Mouse (Mus musculus) MN1 (cell line): Measurements from ENCODE around the gene Unc45b.

Experiments
- DNase-seq: peaks from one replicate; pipeline ENCODE4 v3.0.0-alpha.2; 2016; ENCODE audit warnings: low spot score

Unc45b gene

DNA sequence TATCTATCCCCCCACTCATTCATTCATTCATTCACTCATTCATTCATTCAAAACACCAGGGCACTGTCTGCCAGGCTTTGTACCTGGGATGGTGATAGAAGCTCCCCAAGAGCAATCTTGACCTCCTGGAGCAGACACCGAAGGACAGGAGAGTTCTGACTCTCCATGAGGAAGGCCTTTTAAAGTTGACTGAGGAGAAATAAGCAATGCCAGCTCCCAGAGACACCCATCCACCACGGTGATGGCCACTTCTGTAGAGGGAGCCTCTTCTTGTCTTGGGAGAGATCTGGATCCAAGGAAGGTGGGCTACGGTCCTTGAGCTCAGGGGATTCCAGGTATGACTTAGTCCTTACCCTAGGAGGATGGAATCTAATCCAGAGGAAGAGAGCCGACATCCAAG lies at the start of gene Unc45b:
Unc45b (plus strand) TSS at position 301 of the 400 bp plus-strand sequence.
- DNase-seq, result no peak

DNA sequence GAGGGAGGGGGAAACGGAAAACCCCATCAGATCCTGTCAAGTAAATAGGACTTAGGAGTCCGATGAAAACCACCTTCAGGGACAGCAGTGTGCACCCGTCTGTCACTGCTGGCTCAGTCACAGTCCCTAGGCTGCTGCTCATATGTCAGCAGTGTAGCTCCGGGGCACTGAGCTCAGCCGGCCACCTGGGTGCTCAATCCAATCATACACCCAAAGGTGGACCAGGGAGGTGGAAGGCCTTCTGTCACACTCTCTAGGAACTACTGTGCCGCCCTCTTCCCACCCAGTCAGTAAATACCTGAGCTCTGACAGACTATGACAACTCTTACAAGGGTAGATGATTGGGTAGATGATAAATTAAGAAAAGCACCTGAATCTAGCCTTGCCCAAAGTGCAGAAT lies 49.6 kb upstream of the Unc45b start:
- DNase-seq, result no peak

- no peak for DNase-seq
Observed at GRCm38 (mm10) chr11:82861558-82861957, 48.8 kb upstream of the Unc45b start.

DNA sequence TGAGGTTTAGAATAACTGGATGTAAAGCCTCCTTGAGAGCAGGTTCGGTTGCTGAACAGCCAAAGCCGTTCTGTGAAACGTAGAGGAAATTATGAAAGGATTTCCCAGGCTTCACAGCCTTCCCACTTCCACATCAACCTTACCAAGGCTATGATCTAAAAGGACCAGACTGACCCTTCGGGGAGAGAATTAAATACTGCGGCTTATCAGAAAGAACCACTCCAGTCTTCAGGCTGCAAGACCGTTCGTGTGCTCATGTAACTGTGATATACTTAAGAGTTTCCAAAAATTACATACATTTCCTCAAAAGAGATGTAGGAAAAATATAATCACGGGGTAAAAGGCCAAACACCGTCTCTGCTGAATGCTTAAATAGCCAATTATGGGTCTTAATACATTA lies 47.7 kb upstream of the Unc45b start:
- DNase-seq, result no peak

DNA sequence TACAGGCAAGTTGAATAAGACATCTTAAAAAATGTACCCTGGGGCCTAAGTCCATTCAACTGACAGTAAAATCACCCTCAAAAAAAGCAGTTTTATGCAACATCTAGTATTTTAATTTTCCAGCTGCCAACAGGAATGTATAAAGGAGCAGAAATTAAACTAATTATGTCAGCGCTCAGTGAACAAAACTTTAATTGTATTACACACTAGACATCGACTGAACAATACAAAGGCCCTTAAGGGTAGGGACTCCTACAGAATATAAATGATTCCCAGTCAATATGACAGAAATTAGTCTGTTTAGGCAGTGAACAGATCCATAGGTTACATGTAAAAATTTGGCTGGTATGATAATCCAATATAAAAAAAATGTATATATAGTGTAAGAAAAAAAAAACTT lies 47.3 kb upstream of the Unc45b start:
- no peak for DNase-seq

DNA sequence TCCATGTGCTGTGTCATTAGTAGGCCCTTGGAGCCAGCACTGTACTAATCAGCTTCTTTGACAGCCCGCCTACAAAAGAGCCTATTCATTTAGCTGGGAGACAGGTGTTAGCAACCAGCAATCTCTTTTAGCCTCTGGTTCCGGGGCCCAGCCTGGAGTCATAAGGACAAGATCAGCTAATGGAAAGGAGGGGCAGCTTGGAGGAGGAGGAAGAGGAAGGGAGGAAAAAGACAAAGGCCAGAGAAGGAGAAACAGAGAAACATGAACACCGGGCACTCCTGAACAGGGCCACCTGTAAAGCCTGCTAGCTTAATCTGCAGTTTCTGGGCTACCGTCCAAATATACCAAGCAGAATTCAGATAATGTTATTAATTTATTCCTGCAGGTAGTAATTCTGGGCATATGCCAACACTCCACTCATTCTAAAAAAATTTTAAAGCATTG lies 46.8 kb upstream of the Unc45b start:
- DNase-seq, result peak; percentile 18

DNA sequence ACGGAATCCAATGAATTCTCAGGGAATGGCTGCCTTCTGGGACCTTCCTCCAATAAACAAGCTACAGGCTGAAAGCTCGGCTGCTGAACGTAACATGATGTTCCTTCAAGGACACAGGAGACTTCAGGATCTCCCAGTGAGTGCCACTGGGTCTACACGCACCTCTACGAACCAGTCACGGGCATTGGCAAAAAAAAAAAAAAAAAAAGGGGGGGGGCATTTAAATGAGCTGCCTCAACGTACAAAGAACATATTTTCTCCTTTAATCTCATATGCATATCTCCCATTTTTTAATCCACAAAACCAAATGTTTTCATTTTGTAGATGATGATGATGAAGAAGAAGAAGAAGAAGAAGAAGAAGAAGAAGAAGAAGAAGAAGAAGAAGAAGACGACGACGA lies 44.4 kb upstream of the Unc45b start:
- no peak for DNase-seq

DNA sequence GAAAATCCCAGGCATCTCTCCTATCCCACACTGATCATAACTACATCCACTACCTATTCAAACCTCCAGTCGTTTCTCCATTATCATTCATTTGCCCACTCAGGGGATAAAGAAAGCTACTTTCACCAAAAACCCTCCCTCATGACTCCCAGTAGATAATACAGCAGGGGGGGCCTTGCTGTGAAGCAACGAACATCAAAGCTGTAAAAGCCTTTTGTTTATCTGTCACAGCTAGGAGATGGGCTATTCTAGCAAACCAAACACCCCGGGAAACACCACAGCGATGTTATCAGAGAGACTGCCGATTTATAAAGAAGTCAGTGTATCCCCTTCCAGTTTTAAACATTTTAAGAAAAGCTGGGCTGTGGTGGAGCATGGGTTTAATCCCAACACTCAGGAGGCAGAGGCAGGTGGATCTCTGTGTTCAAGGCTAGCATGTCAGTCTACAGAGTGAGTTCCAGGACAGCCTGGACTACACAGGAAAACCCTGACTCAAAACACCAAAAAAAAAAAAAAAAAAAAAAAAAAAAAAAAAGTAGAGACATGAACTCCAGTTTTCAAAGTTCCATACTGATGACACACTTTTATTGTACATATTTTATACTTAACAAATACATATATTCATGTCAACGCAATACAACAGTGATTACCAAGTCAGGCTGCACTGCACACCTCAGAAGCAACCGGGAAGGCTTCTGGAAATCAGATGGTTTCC lies 43.3 kb upstream of the Unc45b start:
- DNase-seq, result no peak

- no peak for DNase-seq
Observed at GRCm38 (mm10) chr11:82867956-82868355, 42.4 kb upstream of the Unc45b start.

- no peak for DNase-seq
Observed at GRCm38 (mm10) chr11:82869506-82870172, 40.7 kb upstream of the Unc45b start.

- DNase-seq, result peak; percentile 33
Observed at GRCm38 (mm10) chr11:82870173-82871030, 39.9 kb upstream of the Unc45b start.

DNA sequence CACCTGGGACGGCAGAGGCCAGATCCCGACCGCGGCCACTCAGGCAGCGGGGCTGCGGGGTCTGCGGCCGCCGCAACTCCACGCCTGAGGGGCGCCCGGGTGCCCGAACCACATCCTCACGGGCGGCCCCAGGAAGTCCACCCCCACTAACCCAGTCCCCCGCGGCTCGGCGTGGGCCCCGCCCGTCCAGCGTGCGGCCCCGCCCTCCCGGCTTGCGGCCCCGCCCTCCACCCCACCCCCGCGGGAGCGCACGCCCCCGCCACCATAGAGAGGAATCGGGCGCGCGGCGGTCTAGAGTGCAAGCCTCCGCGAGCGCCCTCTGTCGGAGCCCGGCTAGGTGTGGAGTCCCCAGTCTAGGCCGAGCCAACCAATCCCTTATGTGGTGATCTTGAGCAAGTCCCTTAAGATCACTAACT lies 39.3 kb upstream of the Unc45b start, which contains the start of gene Rffl:
Rffl (minus strand) TSS at position 180 of the 416 bp plus-strand sequence.
- DNase-seq, result peak; percentile 92

DNA sequence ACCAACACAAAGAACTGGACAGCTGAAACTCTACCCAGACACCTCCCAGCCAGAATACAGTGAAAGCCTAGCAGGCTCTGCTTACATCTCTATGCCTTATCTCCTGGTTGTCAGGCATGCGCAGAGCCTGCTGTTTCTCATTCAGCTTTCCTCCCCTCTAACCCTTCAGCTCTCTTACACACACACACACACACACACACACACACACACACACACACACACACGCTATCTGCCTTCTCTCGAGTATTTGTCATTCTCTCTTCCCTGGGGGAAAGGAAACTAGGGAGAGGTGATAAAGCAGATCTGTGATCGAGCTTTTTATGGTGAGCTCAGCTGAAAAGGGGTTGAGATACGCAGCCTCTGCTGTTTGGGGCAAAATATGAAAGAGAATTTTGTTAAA lies 35.4 kb upstream of the Unc45b start:
- no peak for DNase-seq

GRCm38 (mm10) chr11:82875631-82876030 lies 34.7 kb upstream of the Unc45b start:
- DNase-seq, result no peak

DNA sequence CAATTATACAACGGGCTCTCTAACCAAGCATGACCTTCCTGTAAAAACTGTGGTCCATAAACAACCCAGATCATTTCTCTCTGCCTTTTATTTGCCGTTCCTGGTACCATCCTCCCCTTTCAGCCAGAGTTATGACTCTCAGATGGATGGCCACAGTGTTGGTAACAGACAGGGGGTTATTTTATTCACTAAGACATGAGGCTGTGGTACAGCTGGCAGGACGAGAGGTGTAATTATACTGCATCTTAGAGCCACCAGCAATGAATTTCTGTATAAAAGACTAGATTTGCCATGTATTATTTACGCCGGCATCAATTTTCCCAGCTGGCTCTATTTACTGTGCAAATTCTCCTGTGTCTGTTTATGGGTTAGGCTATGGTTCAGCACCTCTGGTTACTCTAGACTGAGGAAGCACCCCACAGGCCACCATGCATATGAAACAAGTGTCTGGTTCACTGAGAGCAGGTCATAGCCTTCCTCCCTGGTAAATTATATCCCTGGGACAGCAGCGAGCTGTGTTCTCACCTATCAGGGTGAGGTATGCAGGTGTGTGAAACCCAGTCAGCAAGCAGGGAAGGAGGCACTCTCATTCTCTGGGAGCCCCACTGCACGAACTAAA lies 32.5 kb upstream of the Unc45b start:
- no peak for DNase-seq

DNA sequence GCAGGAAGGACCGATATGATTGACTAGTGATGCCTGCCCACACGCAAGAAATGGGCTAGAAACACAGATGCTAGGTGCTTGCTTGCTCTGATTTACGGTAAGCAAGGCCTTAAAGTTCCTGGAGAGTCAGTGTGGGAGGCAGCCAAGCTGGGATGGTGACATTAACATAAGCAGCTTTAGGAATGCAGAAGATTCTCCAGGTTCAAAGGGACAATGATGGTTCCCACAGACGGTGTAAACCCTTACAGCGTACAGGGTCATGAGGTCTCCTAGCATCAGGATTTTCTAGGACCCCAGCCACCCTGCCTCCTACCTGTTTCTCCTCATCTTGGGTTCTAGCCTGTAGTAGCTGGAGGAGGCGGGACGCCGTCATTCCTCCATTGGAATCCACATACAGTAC lies 27.2 kb upstream of the Unc45b start:
- DNase-seq, result no peak

DNA sequence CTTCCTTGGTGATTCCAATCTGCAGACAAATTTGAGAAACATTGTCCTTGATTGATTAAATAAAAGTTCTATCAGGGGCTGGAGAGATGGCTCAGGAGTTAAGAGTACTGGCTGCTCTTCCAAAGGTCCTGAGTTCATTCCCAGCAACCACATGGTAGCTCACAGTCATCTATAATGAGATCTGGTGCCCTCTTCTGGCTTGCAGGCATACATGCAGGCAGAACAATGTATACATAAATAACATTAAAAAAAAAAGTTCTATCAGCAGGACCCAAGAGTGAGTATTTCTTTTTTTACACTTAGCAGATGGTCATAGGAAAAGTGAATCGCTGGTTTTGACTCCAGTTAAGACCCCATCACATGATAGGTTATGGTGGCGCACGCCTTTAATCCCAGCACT lies 23.8 kb upstream of the Unc45b start:
- DNase-seq, result no peak

DNA sequence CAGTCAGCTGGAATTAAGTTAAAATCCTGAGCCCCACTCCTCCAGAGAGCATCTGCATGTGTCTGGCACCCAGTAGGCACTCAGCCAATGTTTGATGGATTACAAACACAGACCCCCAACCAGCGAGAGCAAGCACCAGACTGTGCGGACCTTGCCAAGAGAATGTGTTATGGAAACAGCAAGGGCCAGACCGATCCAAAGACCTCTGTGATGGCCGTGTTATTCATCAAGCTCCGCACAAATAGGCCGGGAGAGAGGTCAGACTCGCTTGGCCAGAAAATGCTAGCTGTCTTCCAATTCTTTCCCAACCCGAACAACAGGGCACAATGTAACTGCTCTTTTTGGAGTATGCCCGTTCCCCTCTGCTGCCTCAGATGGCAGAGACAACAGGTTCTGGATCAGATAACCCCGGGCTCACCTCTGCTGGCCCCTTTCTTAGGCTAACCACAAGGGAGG lies 21.8 kb upstream of the Unc45b start:
- DNase-seq, result peak; percentile 46

DNA sequence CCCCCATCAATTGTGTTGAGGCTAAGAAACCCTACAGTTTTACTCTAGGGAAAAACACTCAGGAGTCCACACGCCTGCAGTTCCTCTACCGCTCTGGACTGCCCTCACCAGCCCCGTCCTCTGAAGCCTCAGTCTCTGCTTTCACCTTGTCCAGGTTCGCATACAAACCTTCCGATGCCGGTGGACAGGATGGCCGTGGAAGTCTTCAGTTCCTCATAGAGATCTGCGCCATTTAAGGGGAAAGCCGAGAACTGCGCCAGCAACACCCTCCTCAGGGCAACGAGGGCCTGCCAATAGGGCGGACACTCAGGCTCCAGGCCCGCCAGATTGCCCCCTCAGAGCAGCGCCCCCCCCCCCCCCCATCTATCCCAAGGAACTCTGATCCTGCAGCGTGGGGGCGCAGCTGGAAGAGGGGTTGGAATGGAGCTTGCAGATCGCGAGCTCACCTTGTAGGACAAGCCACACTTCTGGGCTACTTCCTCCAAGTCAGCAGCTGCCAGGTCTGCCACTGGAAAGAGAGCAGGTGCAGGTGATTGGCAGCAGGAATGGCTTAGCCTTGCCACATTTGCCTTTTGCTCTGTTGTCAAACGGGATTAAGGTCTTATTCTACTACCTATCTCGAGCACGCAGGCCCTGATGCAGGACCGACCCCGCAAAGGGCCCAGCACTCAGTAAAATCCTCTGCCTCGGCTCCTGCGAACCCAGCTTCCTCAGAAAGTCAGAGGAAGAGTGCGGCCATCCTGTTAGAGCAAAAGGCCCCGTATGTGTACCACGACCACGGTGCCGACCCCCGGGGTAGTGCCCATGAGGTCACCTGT lies 20.6 kb upstream of the Unc45b start:
- DNase-seq, result peak; percentile 67

DNA sequence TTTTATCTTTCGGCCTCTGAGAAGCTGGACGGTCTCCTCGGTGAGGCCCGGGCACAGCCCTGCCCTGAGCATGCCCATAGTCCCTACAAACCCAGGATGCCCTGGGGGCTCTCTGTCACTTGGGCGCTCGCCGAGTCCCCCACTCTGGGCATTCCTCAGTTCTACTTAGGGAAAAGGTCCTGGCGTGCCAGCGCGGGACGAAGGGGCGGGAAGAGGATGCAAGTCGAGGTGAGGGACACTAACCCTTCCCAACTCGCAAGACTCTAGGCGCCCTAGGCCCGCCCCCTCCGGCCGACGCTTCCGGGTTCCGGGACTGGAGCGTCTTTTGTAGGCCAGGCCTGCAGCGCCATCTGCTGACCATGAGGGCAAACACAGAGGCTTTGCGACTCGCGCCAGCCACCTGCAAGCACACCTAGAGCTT lies 20.0 kb upstream of the Unc45b start, which contains the start of gene Rad51d:
Rad51d (minus strand) TSS at position 273 of the 421 bp plus-strand sequence.
- peak; percentile 95 for DNase-seq

DNA sequence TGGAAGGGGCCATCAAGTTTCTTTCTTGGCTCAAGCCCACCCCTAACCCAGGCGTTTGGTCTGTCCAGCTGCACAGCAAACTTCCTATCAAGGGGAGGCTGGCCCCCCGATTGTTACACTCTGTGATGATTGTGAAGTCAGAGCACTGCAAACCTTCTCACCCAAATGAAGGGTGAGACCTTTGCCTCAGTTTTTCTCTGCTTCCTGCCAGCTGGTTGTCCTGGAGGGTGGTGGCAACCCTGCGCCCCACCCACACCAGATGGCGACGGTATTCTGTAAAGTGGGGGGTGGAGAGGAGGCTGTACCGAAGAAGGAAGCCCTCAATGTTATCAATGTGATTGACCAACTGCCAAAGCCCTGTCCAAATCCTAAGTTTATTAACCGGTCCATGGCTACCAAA lies 18.4 kb upstream of the Unc45b start, which contains the start of gene Fndc8:
Fndc8 (plus strand) TSS at position 189 of the 400 bp plus-strand sequence.
- no peak for DNase-seq
